Mouse (Mus musculus) hindbrain, embryonic 16.5 days (tissue): ENCODE results near the gene 1700014D04Rik. TPM values are rescaled to one million over a fixed set of nuclear protein-coding genes. Genes with fewer than 3 reads are reported as not detected.
"Not testable (repeated sequence)": the region's sequence is repeated elsewhere in the genome, so short reads cannot be mapped to it uniquely, and the experiment has no call there.

ENCODE experiments used
- ATAC-seq: fragments of 200-750 bp; cut with Nextera tagmentation; 2 replicates; pipeline ENCODE4 v1.8.0; 2017; ENCODE audit warnings: moderate TSS enrichment, moderate library complexity
- H3K27ac ChIP-seq: fragments of 300-500 bp; sonication (generic); 2 replicates; pipeline ENCODE4 v1.5.1; 2014; ENCODE audit warnings: low read depth, mild to moderate bottlenecking, control low read depth, low read length, moderate library complexity
- H3K27me3 ChIP-seq: fragments of 300-500 bp; sonication (generic); replicated peaks from 2 replicates; pipeline ENCODE4 v1.6.1; 2014; ENCODE audit warnings: low read length; ENCODE audit not compliant: control insufficient read depth, insufficient read depth
- H3K36me3 ChIP-seq: fragments of 300-500 bp; sonication (generic); 2 replicates; pipeline ENCODE4 v1.6.1; 2014; ENCODE audit warnings: mild to moderate bottlenecking, low read length, moderate library complexity, mixed read lengths; ENCODE audit not compliant: control insufficient read depth, insufficient read depth
- H3K4me1 ChIP-seq: fragments of 300-500 bp; sonication (generic); 2 replicates; pipeline ENCODE4 v1.6.1; 2014; ENCODE audit warnings: low read depth, low read length; ENCODE audit not compliant: control insufficient read depth, insufficient read depth
- H3K4me2 ChIP-seq: fragments of 300-500 bp; sonication (generic); 2 replicates; pipeline ENCODE4 v1.6.1; 2014; ENCODE audit warnings: mild to moderate bottlenecking, low read length, control low read depth, moderate library complexity
- H3K4me3 ChIP-seq: fragments of 300-500 bp; sonication (generic); 2 replicates; pipeline ENCODE4 v1.5.1; 2014; ENCODE audit warnings: mild to moderate bottlenecking, low read length, control low read depth, moderate library complexity
- H3K9ac ChIP-seq: fragments of 300-500 bp; sonication (generic); 2 replicates; pipeline ENCODE4 v1.6.1; 2014; ENCODE audit warnings: low read depth, mild to moderate bottlenecking, control low read depth, low read length, moderate library complexity
- H3K9me3 ChIP-seq: fragments of 300-500 bp; sonication (generic); 2 replicates; pipeline ENCODE4 v1.6.1; 2014; ENCODE audit warnings: mild to moderate bottlenecking, low read length, moderate library complexity; ENCODE audit not compliant: control insufficient read depth
- WGBS: fragments of 180-500 bp; shearing (Covaris S2); extraction: QIAGEN DNeasy Blood & Tissue Kit; methylation state at CpG from one replicate; pipeline ENCODE4 v1.1.7; 2014; 5-methylcytosine and 5-hydroxymethylcytosine counted together
- polyA plus RNA-seq: library from polyadenylated mRNA; unstranded; fragments of >200 nt; fragmentation: Nextera tagmentation; extraction: Ambion mirVana; gene quantifications from 2 replicates; pipeline ENCODE4 v1.2.1, GENCODE M21; 2015

Gene 1700014D04Rik
- polyA plus RNA-seq, 1 experiment from 2014 or later = 0.19 TPM

- H3K27me3 ChIP-seq, ATAC-seq, H3K4me2 ChIP-seq, H3K4me3 ChIP-seq, H3K27ac ChIP-seq, H3K36me3 ChIP-seq, H3K9ac ChIP-seq, H3K9me3 ChIP-seq, H3K4me1 ChIP-seq: not testable (repeated sequence)
- 70% methylated on average over 1 of the region's 1 CpGs for WGBS
Observed at GRCm38 (mm10) chr13:59700137-59700536, 46.4 kb downstream of the 1700014D04Rik start.

DNA sequence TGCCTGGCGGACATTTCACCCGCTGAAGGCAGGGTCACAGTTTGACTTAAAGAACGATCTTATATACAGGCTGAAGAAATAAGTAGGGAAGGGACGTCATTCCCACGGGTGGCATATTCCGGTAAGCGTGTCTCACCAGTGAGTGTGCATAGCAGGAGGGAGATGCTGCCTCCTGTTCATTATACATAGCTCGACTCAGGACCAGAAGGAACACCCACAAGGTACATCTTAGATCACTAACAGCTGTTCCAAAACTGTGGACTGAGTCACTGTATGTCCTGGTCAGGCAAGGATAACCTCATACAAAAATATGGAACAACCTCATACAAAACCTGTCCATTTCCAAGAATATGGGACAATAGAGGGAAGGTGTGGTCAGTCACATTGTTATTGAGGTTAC, 47.4 kb downstream of the 1700014D04Rik start:
- H3K9ac ChIP-seq = no peak overlapping the region
- H3K4me2 ChIP-seq = no peak overlapping the region
- H3K36me3 ChIP-seq = no peaks in the 10 kb centered on the region
- H3K4me1 ChIP-seq = no peaks in the 10 kb centered on the region
- H3K27ac ChIP-seq = no peak overlapping the region
- no peak overlapping the region for H3K4me3 ChIP-seq
- H3K9me3 ChIP-seq = no peaks in the 10 kb centered on the region
- ATAC-seq = no peak
- no peaks in the 10 kb centered on the region for H3K27me3 ChIP-seq
- WGBS = 90% methylated on average over 8 of the region's 8 CpGs

- Histone ChIP-seq H3K9ac (no peak overlapping the region), H3K36me3 (no peaks in the 10 kb centered on the region), H3K27me3 (no peaks in the 10 kb centered on the region), H3K27ac (no peak overlapping the region), H3K4me3 (no peak overlapping the region), H3K4me1 (no peaks in the 10 kb centered on the region), H3K9me3 (no peaks in the 10 kb centered on the region), H3K4me2 (no peak overlapping the region)
- 91% methylated on average over 7 of the region's 7 CpGs for WGBS
- no peak for ATAC-seq
Observed at GRCm38 (mm10) chr13:59695781-59696180, 50.8 kb downstream of the 1700014D04Rik start.

- Histone ChIP-seq H3K9me3 (no peaks in the 10 kb centered on the region), H3K9ac (no peak within 1 kb of the TSS), H3K4me2 (no peak within 1 kb of the TSS), H3K36me3 (no peaks in the 10 kb centered on the region), H3K27ac (no peak within 1 kb of the TSS), H3K27me3 (no peaks in the 10 kb centered on the region), H3K4me3 (no peak within 1 kb of the TSS), H3K4me1 (no peaks in the 10 kb centered on the region)
- 84% methylated on average over 3 of the region's 3 CpGs for WGBS
- ATAC-seq = no peak
Observed at GRCm38 (mm10) chr13:59694008-59694407, 52.5 kb downstream of the 1700014D04Rik start, which contains the start of gene 4921517D22Rik. Gene 4921517D22Rik (minus strand): TSS chr13:59694108.

- H3K9ac ChIP-seq = no peak overlapping the region
- H3K9me3 ChIP-seq = no peaks in the 10 kb centered on the region
- 15% methylated on average over 10 of the region's 10 CpGs for WGBS
- H3K27me3 ChIP-seq = no peaks in the 10 kb centered on the region
- no peak overlapping the region for H3K4me2 ChIP-seq
- H3K27ac ChIP-seq = no peak overlapping the region
- H3K36me3 ChIP-seq = no peaks in the 10 kb centered on the region
- H3K4me1 ChIP-seq = no peaks in the 10 kb centered on the region
- no peak overlapping the region for H3K4me3 ChIP-seq
- no peak for ATAC-seq
Observed at GRCm38 (mm10) chr13:59691478-59691877, 55.1 kb downstream of the 1700014D04Rik start.

Other genes with a start within 250 kb of the 1700014D04Rik start
- gene Agtpbp1, start 161.5 kb downstream of the 1700014D04Rik start, polyA plus RNA-seq = 69.0 and 73.3 TPM in 2 replicates
- gene Naa35, start 161.5 kb downstream of the 1700014D04Rik start, polyA plus RNA-seq = 118 and 127 TPM in 2 replicates
- gene Golm1, start 70.9 kb downstream of the 1700014D04Rik start, polyA plus RNA-seq = 21.0 and 26.0 TPM in 2 replicates
- gene 4921517D22Rik, start 52.6 kb downstream of the 1700014D04Rik start, polyA plus RNA-seq = not detected in 2 replicates
- gene Spata31d1a, start 36.4 kb downstream of the 1700014D04Rik start, polyA plus RNA-seq = 0.12 TPM in 1 of 2 replicates, not detected in the other
- gene Spata31d1b, start 34.5 kb downstream of the 1700014D04Rik start, polyA plus RNA-seq = 0.04 TPM in 1 of 2 replicates, not detected in the other
- not detected in 2 replicates for gene Spata31d1d, start 15.0 kb downstream of the 1700014D04Rik start, polyA plus RNA-seq
- gene Isca1, start 23.1 kb upstream of the 1700014D04Rik start, polyA plus RNA-seq = 168 and 172 TPM in 2 replicates
- gene Gm49354, start 35.5 kb upstream of the 1700014D04Rik start, polyA plus RNA-seq = not detected in 2 replicates
- 35.9 and 42.3 TPM in 2 replicates for gene Tut7, start 76.4 kb upstream of the 1700014D04Rik start, polyA plus RNA-seq